Mouse (Mus musculus) lung, adult 2 months (tissue): ENCODE measurements around the gene Trmt13.

Experiments
- CTCF ChIP-seq: fragments of 200-500 bp; IDR thresholded peaks from 2 replicates; pipeline ENCODE4 v1.5.1; 2011; ENCODE audit warnings: mild to moderate bottlenecking, low read length, control low read depth; ENCODE audit not compliant: insufficient read depth
- POLR2A ChIP-seq: fragments of 200-500 bp; IDR thresholded peaks from 2 replicates; pipeline ENCODE4 v1.6.1; 2011; ENCODE audit warnings: low read depth, mild to moderate bottlenecking, control low read depth, low read length, borderline replicate concordance; ENCODE audit errors: extremely low read depth

GRCm38 (mm10) chr3:116570628-116571027, 43.8 kb downstream of the Trmt13 start:
- TF ChIP-seq CTCF (no peak), POLR2A (no peak)
